Mouse (Mus musculus): Measurements from ENCODE around the gene Flvcr2.
"Not testable (repeated sequence)": the region's sequence is repeated elsewhere in the genome, so short reads cannot be mapped to it uniquely, and the experiment has no call there.

Flvcr2 gene

GRCm38 (mm10) chr12:85745827-85746695 lies at the start of gene Flvcr2:
TSS of gene Flvcr2 (plus strand) at chr12:85746539.
- no peak for DNase-seq (ENCODE audit: low read depth, low spot score)

- DNase-seq (ENCODE audit: low read depth, low spot score), result not testable (repeated sequence)
Observed at GRCm38 (mm10) chr12:85698179-85698578, 48.2 kb upstream of the Flvcr2 start.

GRCm38 (mm10) chr12:85700191-85700841 lies 46.0 kb upstream of the Flvcr2 start:
- no peak for DNase-seq (ENCODE audit: low read depth, low spot score)

- DNase-seq (ENCODE audit: low read depth, low spot score), result no peak
Observed at GRCm38 (mm10) chr12:85700842-85701223, 45.5 kb upstream of the Flvcr2 start.

- no peak for DNase-seq (ENCODE audit: low read depth, low spot score)
Observed at GRCm38 (mm10) chr12:85702166-85703055, 43.9 kb upstream of the Flvcr2 start.

GRCm38 (mm10) chr12:85703507-85703906 lies 42.8 kb upstream of the Flvcr2 start:
- DNase-seq (ENCODE audit: low read depth, low spot score), result no peak

- DNase-seq (ENCODE audit: low read depth, low spot score), result no peak
Observed at GRCm38 (mm10) chr12:85704566-85704965, 41.8 kb upstream of the Flvcr2 start.

GRCm38 (mm10) chr12:85705002-85705830 lies 41.1 kb upstream of the Flvcr2 start:
- no peak for DNase-seq (ENCODE audit: low read depth, low spot score)

GRCm38 (mm10) chr12:85705831-85706530 lies 40.4 kb upstream of the Flvcr2 start:
- no peak for DNase-seq (ENCODE audit: low read depth, low spot score)

GRCm38 (mm10) chr12:85706906-85707305 lies 39.4 kb upstream of the Flvcr2 start:
- no peak for DNase-seq (ENCODE audit: low read depth, low spot score)

- no peak for DNase-seq (ENCODE audit: low read depth, low spot score)
Observed at GRCm38 (mm10) chr12:85707391-85707790, 38.9 kb upstream of the Flvcr2 start.

- DNase-seq (ENCODE audit: low read depth, low spot score), result no peak
Observed at GRCm38 (mm10) chr12:85708556-85708955, 37.8 kb upstream of the Flvcr2 start.

- peak; percentile 85 for DNase-seq (ENCODE audit: low read depth, low spot score)
Observed at GRCm38 (mm10) chr12:85710695-85711094, 35.6 kb upstream of the Flvcr2 start.

GRCm38 (mm10) chr12:85712587-85712986 lies 33.8 kb upstream of the Flvcr2 start:
- peak; percentile 22 for DNase-seq (ENCODE audit: low read depth, low spot score)

- DNase-seq (ENCODE audit: low read depth, low spot score), result no peak
Observed at GRCm38 (mm10) chr12:85714126-85714525, 32.2 kb upstream of the Flvcr2 start.

GRCm38 (mm10) chr12:85725306-85725705 lies 21.0 kb upstream of the Flvcr2 start:
- no peak for DNase-seq (ENCODE audit: low read depth, low spot score)

GRCm38 (mm10) chr12:85726729-85727397 lies 19.5 kb upstream of the Flvcr2 start:
- DNase-seq (ENCODE audit: low read depth, low spot score), result peak; percentile 25

GRCm38 (mm10) chr12:85728181-85728580 lies 18.2 kb upstream of the Flvcr2 start:
- no peak for DNase-seq (ENCODE audit: low read depth, low spot score)

GRCm38 (mm10) chr12:85729022-85729944 lies 17.1 kb upstream of the Flvcr2 start:
- peak; percentile 68 for DNase-seq (ENCODE audit: low read depth, low spot score)

Data from A20 (cell line).